Mouse (Mus musculus) lung, postnatal 0 days (tissue): ENCODE data around the gene Gm7137.
"Not testable (repeated sequence)": the region's sequence is repeated elsewhere in the genome, so short reads cannot be mapped to it uniquely, and the experiment has no call there.

ENCODE experiments used
- CTCF ChIP-seq: IDR thresholded peaks from 2 replicates; pipeline ENCODE4 v1.5.1; 2016; ENCODE audit warnings: antibody characterized with exemption, mild to moderate bottlenecking
- EP300 ChIP-seq: IDR thresholded peaks from 2 replicates; pipeline ENCODE4 v1.6.1; 2016; ENCODE audit warnings: antibody characterized with exemption, mild to moderate bottlenecking, control low read depth

DNA sequence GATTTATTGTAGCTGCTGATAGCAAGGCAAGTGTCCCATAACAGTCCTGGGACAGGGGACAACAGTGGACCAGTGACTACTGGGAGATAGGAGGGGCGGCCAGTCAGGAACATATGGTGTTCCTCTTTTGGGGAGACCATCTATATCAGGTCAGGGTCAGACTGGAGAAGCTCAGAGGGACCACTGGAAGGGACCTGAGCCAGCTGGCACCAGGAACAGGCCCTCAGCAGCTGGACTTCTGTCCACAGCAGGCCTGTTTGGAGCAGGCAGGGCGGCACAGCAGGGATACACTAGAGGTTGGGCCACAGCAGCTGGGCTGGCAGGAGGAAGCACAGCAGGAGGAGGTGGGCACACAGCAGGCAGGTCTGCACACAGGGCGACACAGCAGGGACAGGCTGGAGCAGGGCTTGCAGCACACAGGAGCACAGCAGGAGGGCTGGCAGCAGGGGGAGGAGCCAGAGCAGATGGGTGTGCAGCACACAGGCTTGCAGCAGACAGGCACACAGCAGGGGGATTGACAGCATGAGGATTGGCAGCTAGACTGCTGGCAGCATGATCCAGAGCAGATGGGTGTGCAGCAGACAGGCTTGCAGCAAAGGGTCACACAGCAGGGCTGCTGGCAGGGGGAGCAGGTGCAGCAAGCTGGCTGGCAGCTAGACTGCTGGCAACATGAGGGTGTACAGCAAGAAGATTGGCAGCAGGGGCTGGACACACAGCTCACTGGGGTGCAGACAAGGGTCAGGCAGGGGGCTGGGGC lies 10.3 kb upstream of the Gm7137 start:
- TF ChIP-seq CTCF, EP300: not testable (repeated sequence)
